Mouse (Mus musculus) heart, embryonic 15.5 days (tissue): ENCODE results near the gene Grik5. TPM values are rescaled to one million over a fixed set of nuclear protein-coding genes. Genes with fewer than 3 reads are reported as not detected.

ENCODE experiments used
- ATAC-seq: fragments of 200-750 bp; cut with Nextera tagmentation; replicated peaks from 2 replicates; pipeline ENCODE4 v1.8.0; 2017; ENCODE audit warnings: low read depth, moderate TSS enrichment; ENCODE audit not compliant: insufficient number of reproducible peaks, insufficient read depth, low FRiP score
- H3K27ac ChIP-seq: fragments of 300-500 bp; sonication (generic); 2 replicates; pipeline ENCODE4 v1.5.1; 2015; ENCODE audit warnings: mild to moderate bottlenecking, inconsistent platforms
- H3K27me3 ChIP-seq: fragments of 300-500 bp; sonication (generic); 2 replicates; pipeline ENCODE4 v1.6.1; 2015; ENCODE audit warnings: inconsistent platforms
- H3K36me3 ChIP-seq: fragments of 300-500 bp; sonication (generic); 2 replicates; pipeline ENCODE4 v1.6.1; 2015; ENCODE audit warnings: mild to moderate bottlenecking, inconsistent platforms
- H3K4me1 ChIP-seq: fragments of 300-500 bp; sonication (generic); replicated peaks from 2 replicates; pipeline ENCODE4 v1.6.1; 2015; ENCODE audit warnings: inconsistent platforms
- H3K4me2 ChIP-seq: fragments of 300-500 bp; sonication (generic); 2 replicates; pipeline ENCODE4 v1.6.1; 2015; ENCODE audit warnings: inconsistent platforms, mild to moderate bottlenecking, moderate library complexity
- H3K4me3 ChIP-seq: fragments of 300-500 bp; sonication (generic); 2 replicates; pipeline ENCODE4 v1.5.1; 2015; ENCODE audit warnings: mild to moderate bottlenecking, inconsistent platforms
- H3K9ac ChIP-seq: fragments of 300-500 bp; sonication (generic); 2 replicates; pipeline ENCODE4 v1.6.1; 2015; ENCODE audit warnings: mild to moderate bottlenecking, inconsistent platforms
- H3K9me3 ChIP-seq: fragments of 300-500 bp; sonication (generic); replicated peaks from 2 replicates; pipeline ENCODE4 v1.6.1; 2016; ENCODE audit warnings: inconsistent platforms
- WGBS: fragments of 180-500 bp; shearing (Covaris S2); methylation state at CpG from one replicate; pipeline ENCODE4 v1.1.7; 2015; ENCODE audit warnings: mixed read lengths; 5-methylcytosine and 5-hydroxymethylcytosine counted together
- polyA plus RNA-seq: library from polyadenylated mRNA; unstranded; fragments of >200 nt; fragmentation: Nextera tagmentation; extraction: Ambion mirVana; gene quantifications from 2 replicates; pipeline ENCODE4 v1.2.1, GENCODE M21; 2015

Grik5 gene
- polyA plus RNA-seq, 1 experiment from 2014 or later: 2.4 TPM

DNA sequence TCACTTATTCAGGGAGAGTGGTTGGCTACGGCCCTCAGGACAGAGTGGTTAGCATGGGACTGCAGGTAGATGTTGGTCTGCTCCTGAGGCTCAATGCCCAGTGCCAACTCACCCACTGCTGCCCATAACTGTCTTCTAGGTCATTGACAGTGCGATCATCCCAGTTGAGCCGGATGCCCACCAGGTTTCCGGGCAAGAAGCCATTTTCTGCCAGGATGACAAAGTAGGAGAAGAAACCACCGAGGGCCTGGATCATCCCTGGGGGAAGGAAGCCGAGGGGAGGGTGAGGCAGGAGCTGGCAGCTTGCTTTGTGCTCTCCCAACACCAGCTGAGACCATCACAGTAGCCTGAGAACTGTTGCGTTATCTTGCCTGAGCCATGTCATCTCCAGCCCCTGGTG, 91.7 kb downstream of the Grik5 start:
- no peaks in the 10 kb centered on the region for H3K36me3 ChIP-seq
- no peaks in the 10 kb centered on the region for H3K4me1 ChIP-seq
- H3K9ac ChIP-seq: no peak overlapping the region
- no peak overlapping the region for H3K4me3 ChIP-seq
- no peak for ATAC-seq
- no peaks in the 10 kb centered on the region for H3K9me3 ChIP-seq
- no peaks in the 10 kb centered on the region for H3K27me3 ChIP-seq
- no peak overlapping the region for H3K27ac ChIP-seq
- 71% methylated on average over 7 of the region's 7 CpGs for WGBS
- H3K4me2 ChIP-seq: no peak overlapping the region

DNA sequence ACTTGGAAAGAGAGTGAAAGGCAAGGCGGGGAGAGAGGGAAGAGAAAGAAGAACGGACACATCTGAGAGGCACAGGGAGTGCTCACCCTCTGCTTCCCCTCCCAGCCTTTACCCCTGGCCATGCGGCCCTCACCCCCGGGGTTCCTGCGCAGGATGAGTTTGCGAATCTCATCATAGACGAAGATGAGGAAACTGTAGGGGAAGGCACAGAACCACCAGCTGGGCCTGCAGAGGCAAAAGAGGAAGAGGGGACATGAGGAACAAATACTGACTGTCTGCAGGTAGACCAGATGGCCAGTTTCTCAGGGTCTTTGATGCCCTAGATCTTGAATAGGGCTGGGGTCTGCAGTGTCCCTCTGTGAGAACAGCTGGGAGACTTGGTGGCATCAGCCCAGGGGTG, 93.4 kb downstream of the Grik5 start:
- ATAC-seq: no peak
- Histone ChIP-seq H3K4me1 (no peaks in the 10 kb centered on the region), H3K9ac (no peak overlapping the region), H3K36me3 (no peaks in the 10 kb centered on the region), H3K4me3 (no peak overlapping the region), H3K4me2 (no peak overlapping the region), H3K27ac (no peak overlapping the region), H3K27me3 (no peaks in the 10 kb centered on the region), H3K9me3 (no peaks in the 10 kb centered on the region)
- WGBS: 72% methylated on average over 7 of the region's 7 CpGs

DNA sequence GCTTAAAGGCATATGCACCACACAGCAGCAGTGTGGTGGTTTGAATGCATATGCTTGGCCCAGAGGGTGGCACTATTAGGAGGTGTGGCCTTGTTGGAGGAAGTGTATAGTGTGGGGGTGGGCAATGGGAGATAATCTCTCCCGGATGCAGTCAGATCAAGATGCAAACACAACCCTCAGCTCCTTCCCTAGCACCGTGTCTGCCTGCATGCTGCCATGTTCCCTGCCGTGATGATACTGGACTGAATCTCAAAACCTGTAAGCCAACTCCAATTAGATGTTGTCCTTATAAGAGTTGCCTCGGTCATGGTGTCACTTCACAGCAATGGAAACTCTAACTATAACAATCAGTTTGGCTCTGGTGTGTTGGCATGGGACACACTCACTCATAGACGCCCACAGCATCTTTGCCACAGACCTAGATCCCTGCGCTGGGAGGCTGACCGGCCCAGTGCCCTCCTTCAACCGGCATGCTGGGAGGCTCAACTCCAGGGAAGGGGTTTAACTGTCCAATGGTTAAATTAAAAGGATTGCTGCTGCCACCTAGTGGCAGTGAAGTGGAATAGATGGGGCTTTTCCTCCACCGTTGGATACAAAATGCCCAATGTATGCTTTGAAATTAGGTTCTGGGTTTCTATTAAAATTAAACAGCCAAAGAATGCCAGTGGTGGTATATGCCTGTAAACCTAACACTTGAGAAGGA, 97.1 kb downstream of the Grik5 start:
- Histone ChIP-seq H3K9ac (no peak overlapping the region), H3K4me2 (no peak overlapping the region), H3K27ac (no peak overlapping the region), H3K9me3 (no peaks in the 10 kb centered on the region), H3K36me3 (peaks cover 3% of the 10 kb centered on the region; the same call in 1 of the 2 replicates), H3K27me3 (no peaks in the 10 kb centered on the region), H3K4me3 (no peak overlapping the region), H3K4me1 (peaks cover 10% of the 10 kb centered on the region)
- 28% methylated on average over 9 of the region's 9 CpGs for WGBS
- ATAC-seq: no peak

GRCm38 (mm10) chr7:24973902-24974301, 98.2 kb downstream of the Grik5 start:
- peaks cover 10% of the 10 kb centered on the region for H3K4me1 ChIP-seq
- no peak overlapping the region for H3K9ac ChIP-seq
- H3K4me3 ChIP-seq: no peak overlapping the region
- H3K9me3 ChIP-seq: no peaks in the 10 kb centered on the region
- H3K27ac ChIP-seq: no peak overlapping the region
- no peaks in the 10 kb centered on the region for H3K27me3 ChIP-seq
- WGBS: 60% methylated on average over 5 of the region's 5 CpGs
- no peak for ATAC-seq
- no peak overlapping the region for H3K4me2 ChIP-seq
- peaks cover 10% of the 10 kb centered on the region for H3K36me3 ChIP-seq

- H3K9me3 ChIP-seq: no peaks in the 10 kb centered on the region
- WGBS: 71% methylated on average over 4 of the region's 4 CpGs
- peaks cover 10% of the 10 kb centered on the region for H3K4me1 ChIP-seq
- no peak overlapping the region for H3K4me2 ChIP-seq
- H3K27me3 ChIP-seq: no peaks in the 10 kb centered on the region
- H3K27ac ChIP-seq: no peak overlapping the region
- no peak for ATAC-seq
- H3K4me3 ChIP-seq: no peak overlapping the region
- no peak overlapping the region for H3K9ac ChIP-seq
- peaks cover 10% of the 10 kb centered on the region for H3K36me3 ChIP-seq
Measured at GRCm38 (mm10) chr7:24973208-24973607, 98.9 kb downstream of the Grik5 start.

DNA sequence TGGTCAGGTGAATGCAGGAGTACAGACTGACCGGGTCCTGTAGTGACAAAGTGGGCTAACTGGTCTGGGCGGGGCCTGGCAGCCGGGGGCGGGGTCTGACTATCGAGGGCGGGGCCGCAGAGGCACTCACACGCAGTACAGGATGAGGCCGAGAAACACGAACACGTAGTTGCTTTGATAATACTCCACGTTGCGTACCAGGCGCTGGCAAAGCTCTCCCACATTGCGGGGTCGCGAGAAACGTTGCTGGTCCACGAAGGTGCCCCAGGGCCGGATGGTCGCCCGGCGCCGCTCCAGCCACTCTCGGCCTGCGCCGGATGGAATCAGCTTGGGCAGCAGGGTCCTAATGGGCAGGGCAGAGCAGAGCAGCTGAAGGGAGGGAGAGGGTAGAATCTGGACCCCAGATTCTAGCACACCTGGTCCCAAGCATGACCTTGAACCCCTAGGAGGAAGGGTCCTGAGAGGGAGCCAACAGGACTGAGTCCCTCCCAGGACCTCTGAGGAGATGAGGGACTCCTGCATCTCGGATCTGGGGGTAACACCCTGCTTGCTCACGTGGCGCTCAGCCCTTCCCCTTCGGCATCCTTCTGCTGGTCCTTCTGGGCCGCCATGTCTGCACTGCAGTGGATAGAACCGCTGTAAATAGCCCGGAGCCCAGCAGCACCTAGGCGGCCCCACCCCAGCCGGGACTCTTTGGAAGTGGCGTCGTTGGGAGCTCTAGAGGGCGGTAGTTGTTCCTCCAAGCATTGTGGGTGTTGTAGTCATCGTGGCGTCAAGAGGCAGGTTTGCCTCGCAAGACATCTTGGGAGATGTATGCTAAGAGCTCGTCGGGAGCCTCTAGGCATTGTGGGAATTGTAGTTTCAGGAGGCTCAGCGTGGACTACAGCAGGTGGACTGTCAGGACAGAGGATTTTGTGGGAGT, 99.9 kb downstream of the Grik5 start, which contains the start of gene Rabac1:
TSS of gene Rabac1 (minus strand) at position 783 of the 922 bp plus-strand sequence.
- WGBS: under 1% methylated on average over 45 of the region's 45 CpGs
- peak; percentile 94 for ATAC-seq
- Histone ChIP-seq H3K27ac (peak within 1 kb of the TSS; percentile 81), H3K9ac (peak within 1 kb of the TSS; percentile 91), H3K4me3 (peak within 1 kb of the TSS; percentile 89), H3K4me2 (peak within 1 kb of the TSS; percentile 79), H3K27me3 (no peaks in the 10 kb centered on the region), H3K4me1 (peaks cover 10% of the 10 kb centered on the region), H3K36me3 (peaks cover 10% of the 10 kb centered on the region), H3K9me3 (no peaks in the 10 kb centered on the region)

GRCm38 (mm10) chr7:24971261-24971971, 100.7 kb downstream of the Grik5 start:
- Histone ChIP-seq H3K27me3 (no peaks in the 10 kb centered on the region), H3K4me1 (peaks cover 10% of the 10 kb centered on the region), H3K4me3 (peak overlapping the region; percentile 89), H3K4me2 (peak overlapping the region; percentile 79), H3K9ac (peak overlapping the region; percentile 91), H3K36me3 (peaks cover 10% of the 10 kb centered on the region), H3K27ac (peak overlapping the region; percentile 81), H3K9me3 (no peaks in the 10 kb centered on the region)
- no peak for ATAC-seq
- WGBS: 12% methylated on average over 17 of the region's 19 CpGs

GRCm38 (mm10) chr7:24970341-24970740, 101.8 kb downstream of the Grik5 start:
- Histone ChIP-seq H3K27ac (no peak overlapping the region), H3K4me2 (no peak overlapping the region), H3K4me3 (no peak overlapping the region), H3K4me1 (peaks cover 10% of the 10 kb centered on the region), H3K27me3 (no peaks in the 10 kb centered on the region), H3K36me3 (peaks cover 10% of the 10 kb centered on the region), H3K9me3 (no peaks in the 10 kb centered on the region), H3K9ac (no peak overlapping the region)
- no peak for ATAC-seq
- 96% methylated on average over 3 of the region's 3 CpGs for WGBS

DNA sequence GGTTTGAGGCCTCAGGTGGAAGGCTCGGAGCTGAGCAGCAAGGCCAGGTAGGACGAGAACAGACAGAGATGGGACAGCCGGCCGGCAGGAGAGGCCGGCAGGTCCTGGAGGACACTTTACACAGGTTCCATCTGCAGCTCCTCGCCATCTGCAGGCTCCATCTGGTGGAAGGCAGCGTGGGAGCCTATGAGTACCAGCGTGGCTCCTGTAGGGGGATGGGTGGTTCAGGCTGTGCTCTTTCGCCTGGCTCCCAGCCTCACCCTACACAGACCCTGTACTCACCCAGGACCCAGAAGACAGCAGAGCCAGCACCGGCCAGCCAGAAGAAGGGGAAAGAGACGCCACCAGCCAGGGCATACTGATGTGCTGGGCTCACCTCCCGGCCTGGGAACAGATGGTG, 102.3 kb downstream of the Grik5 start:
- H3K4me2 ChIP-seq: no peak overlapping the region
- 72% methylated on average over 12 of the region's 12 CpGs for WGBS
- no peaks in the 10 kb centered on the region for H3K27me3 ChIP-seq
- no peak overlapping the region for H3K9ac ChIP-seq
- H3K9me3 ChIP-seq: no peaks in the 10 kb centered on the region
- no peak overlapping the region for H3K4me3 ChIP-seq
- peaks cover 10% of the 10 kb centered on the region for H3K36me3 ChIP-seq
- H3K27ac ChIP-seq: no peak overlapping the region
- H3K4me1 ChIP-seq: peaks cover 10% of the 10 kb centered on the region
- no peak for ATAC-seq

- Histone ChIP-seq H3K9me3 (no peaks in the 10 kb centered on the region), H3K4me1 (peaks cover 10% of the 10 kb centered on the region), H3K4me2 (no peak overlapping the region), H3K27me3 (no peaks in the 10 kb centered on the region), H3K27ac (no peak overlapping the region), H3K36me3 (peaks cover 10% of the 10 kb centered on the region), H3K9ac (no peak overlapping the region), H3K4me3 (no peak overlapping the region)
- WGBS: 69% methylated on average over 6 of the region's 6 CpGs
- no peak for ATAC-seq
Measured at GRCm38 (mm10) chr7:24968463-24968862, 103.7 kb downstream of the Grik5 start.

GRCm38 (mm10) chr7:24967966-24968365, 104.2 kb downstream of the Grik5 start:
- ATAC-seq: no peak
- WGBS: 82% methylated on average over 8 of the region's 8 CpGs

More at GRCm38 (mm10) chr7:24967966-24968365, 104.2 kb downstream of the Grik5 start:
- Histone ChIP-seq H3K27ac (no peak overlapping the region), H3K4me1 (peaks cover 10% of the 10 kb centered on the region), H3K9me3 (no peaks in the 10 kb centered on the region), H3K9ac (no peak overlapping the region), H3K4me2 (no peak overlapping the region), H3K36me3 (peaks cover 10% of the 10 kb centered on the region), H3K4me3 (no peak overlapping the region), H3K27me3 (no peaks in the 10 kb centered on the region)
